Mouse (Mus musculus): ENCODE results near the gene Nfib. TPM values are rescaled to one million over a fixed set of nuclear protein-coding genes. Genes with fewer than 3 reads are reported as not detected.

The Nfib gene
- total and polyA plus RNA-seq, 2 experiments: 16.4 to 50.0 TPM

DNA sequence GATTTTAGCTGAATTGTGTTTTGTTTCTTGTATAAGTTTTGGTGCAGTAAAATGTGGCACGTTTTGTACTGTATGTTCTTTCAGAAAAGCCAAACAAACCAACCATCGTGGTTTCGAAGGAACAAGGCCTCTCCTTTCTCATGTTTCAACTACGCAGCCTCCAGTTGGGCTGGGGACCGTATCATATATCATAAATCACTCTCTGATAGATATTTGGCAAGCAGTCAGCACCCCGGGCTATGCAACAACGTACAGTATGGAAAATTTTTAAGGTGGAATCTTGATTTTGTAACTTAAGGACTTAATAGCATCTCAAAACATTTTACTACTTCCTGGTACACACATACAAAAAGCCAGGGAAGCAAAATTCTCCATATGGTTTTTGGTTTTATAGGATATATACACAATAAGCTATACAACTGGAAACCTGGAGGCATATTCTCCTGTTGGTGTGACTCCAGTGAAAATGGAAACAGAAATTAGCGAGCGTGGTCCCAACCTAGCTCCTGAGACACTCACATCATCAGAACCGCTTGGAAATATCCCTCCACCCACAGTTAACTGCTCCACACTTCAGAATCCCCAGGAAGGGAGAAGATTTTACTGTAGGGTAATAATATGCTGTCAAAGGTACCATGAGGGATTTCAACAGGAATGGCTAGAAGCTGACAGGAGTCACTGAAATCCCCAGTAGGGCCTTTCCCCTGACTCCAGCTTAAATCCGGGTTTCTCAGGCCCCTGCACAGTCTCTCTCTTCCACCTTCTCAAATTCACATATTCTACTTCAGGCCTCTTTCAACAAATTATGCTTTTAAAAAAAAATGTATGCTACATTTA is 455.8 kb downstream of the Nfib start:
- H3K4me1 ChIP-seq (ENCODE audit: control insufficient read depth, insufficient read depth, low read length): no peaks in the 10 kb centered on the region
- TF ChIP-seq CTCF (IDR thresholded peaks at IDR 0.05; ENCODE audit: low read depth, low read length): no peak
- no peak for TF ChIP-seq POLR2A (IDR thresholded peaks at IDR 0.05; ENCODE audit: extremely low read depth, insufficient read depth, low read length)
- no peaks in the 10 kb centered on the region for H3K36me3 ChIP-seq (ENCODE audit: control insufficient read depth, insufficient read depth, low read length)
- WGBS: 73% methylated on average over 11 of the region's 11 CpGs
- peaks cover 2% of the 10 kb centered on the region; the same call in 1 of the 2 replicates for H3K27me3 ChIP-seq (ENCODE audit: control insufficient read depth, insufficient read depth, low read length)
- H3K9ac ChIP-seq (ENCODE audit: low read depth, low read length): no peak overlapping the region
- no peak overlapping the region for H3K27ac ChIP-seq (replicated peaks; ENCODE audit: insufficient read depth, low read depth, low read length)
- no peak overlapping the region for H3K4me3 ChIP-seq (ENCODE audit: insufficient read depth, low read depth, low read length)
- no peaks in the 10 kb centered on the region for H3K79me2 ChIP-seq (ENCODE audit: control insufficient read depth, insufficient read depth, low read length)
- DNase-seq (ENCODE audit: extremely low read depth, low read depth, low spot score): no peak

DNA sequence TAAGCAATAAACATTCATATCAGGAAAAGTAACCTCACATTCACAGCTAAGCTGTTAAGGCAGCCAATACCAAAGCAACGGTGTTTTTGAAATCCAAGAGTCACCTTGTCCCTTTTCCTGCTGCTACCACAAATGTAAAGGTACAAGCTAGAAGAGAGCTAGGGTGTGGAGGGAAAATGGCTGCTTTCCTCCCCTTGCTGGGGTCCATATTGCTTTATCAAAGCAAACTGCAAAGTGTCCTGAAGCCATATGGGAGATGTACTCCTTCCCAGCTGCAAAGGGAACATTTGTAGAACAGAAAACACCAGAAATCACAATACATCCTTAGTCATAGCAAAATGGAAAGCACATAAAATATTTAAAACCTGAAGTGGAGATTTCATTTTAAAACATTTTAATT is 456.6 kb downstream of the Nfib start:
- H3K36me3 ChIP-seq (ENCODE audit: control insufficient read depth, insufficient read depth, low read length): no peaks in the 10 kb centered on the region
- H3K79me2 ChIP-seq (ENCODE audit: control insufficient read depth, insufficient read depth, low read length): no peaks in the 10 kb centered on the region
- peaks cover 2% of the 10 kb centered on the region; the same call in 1 of the 2 replicates for H3K27me3 ChIP-seq (ENCODE audit: control insufficient read depth, insufficient read depth, low read length)
- TF ChIP-seq POLR2A (IDR thresholded peaks at IDR 0.05; ENCODE audit: extremely low read depth, insufficient read depth, low read length): no peak
- no peak for TF ChIP-seq CTCF (IDR thresholded peaks at IDR 0.05; ENCODE audit: low read depth, low read length)
- DNase-seq (ENCODE audit: extremely low read depth, low read depth, low spot score): no peak
- no peak overlapping the region for H3K9ac ChIP-seq (ENCODE audit: low read depth, low read length)
- no peak overlapping the region for H3K27ac ChIP-seq (replicated peaks; ENCODE audit: insufficient read depth, low read depth, low read length)
- WGBS: 100% methylated on average over 1 of the region's 1 CpGs
- no peaks in the 10 kb centered on the region for H3K4me1 ChIP-seq (ENCODE audit: control insufficient read depth, insufficient read depth, low read length)
- H3K4me3 ChIP-seq (ENCODE audit: insufficient read depth, low read depth, low read length): no peak overlapping the region

DNA sequence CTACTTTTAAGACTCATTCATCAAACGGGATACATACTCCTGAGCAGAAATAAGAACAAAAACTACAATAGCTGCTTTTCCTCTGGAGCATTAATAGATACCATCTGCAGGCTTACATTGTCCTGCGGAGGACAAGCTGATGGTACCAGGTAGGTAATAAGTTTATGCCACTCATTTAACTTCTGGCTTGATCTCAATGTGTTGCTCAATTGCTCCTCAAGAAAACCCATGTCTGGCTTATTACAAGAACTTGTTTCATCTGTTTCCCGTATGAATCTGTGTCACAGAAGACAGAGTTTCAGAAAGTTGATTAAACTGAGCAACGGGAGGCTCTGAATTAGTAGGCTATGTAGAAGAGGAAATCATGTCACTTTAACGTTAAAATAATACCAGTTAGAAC is 457.5 kb downstream of the Nfib start:
- Histone ChIP-seq H3K27ac (replicated peaks; ENCODE audit: insufficient read depth, low read depth, low read length) (no peak overlapping the region), H3K9ac (ENCODE audit: low read depth, low read length) (no peak overlapping the region), H3K79me2 (ENCODE audit: control insufficient read depth, insufficient read depth, low read length) (no peaks in the 10 kb centered on the region), H3K36me3 (ENCODE audit: control insufficient read depth, insufficient read depth, low read length) (no peaks in the 10 kb centered on the region), H3K27me3 (ENCODE audit: control insufficient read depth, insufficient read depth, low read length) (peaks cover 2% of the 10 kb centered on the region; the same call in 1 of the 2 replicates), H3K4me3 (ENCODE audit: insufficient read depth, low read depth, low read length) (no peak overlapping the region), H3K4me1 (ENCODE audit: control insufficient read depth, insufficient read depth, low read length) (no peaks in the 10 kb centered on the region)
- 93% methylated on average over 5 of the region's 5 CpGs for WGBS
- no peak for TF ChIP-seq POLR2A (IDR thresholded peaks at IDR 0.05; ENCODE audit: extremely low read depth, insufficient read depth, low read length)
- TF ChIP-seq CTCF (IDR thresholded peaks at IDR 0.05; ENCODE audit: low read depth, low read length): no peak
- DNase-seq (ENCODE audit: extremely low read depth, low read depth, low spot score): no peak

DNA sequence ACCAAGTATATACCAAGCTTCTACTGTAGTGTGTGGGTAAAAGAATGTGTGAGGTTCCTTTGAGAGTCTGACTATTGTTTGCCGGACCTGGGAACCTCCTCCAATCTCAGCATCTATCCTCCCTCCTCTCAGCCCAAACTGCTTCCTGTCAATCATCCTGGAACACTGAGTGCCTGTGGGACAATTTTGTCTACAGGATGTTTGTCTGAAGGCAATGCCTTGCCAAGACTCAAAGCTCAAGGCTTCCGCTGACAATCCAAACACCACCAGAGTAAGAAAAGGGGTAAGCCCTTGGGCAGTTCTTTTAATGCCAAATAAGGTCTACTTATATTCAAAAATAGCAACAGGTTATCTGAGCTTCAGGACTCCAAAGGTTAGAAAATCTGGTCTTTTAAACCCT is 459.3 kb downstream of the Nfib start:
- TF ChIP-seq CTCF (IDR thresholded peaks at IDR 0.05; ENCODE audit: low read depth, low read length) (no peak), POLR2A (IDR thresholded peaks at IDR 0.05; ENCODE audit: extremely low read depth, insufficient read depth, low read length) (no peak)
- no peak overlapping the region for H3K27ac ChIP-seq (replicated peaks; ENCODE audit: insufficient read depth, low read depth, low read length)
- H3K4me1 ChIP-seq (ENCODE audit: control insufficient read depth, insufficient read depth, low read length): no peaks in the 10 kb centered on the region
- no peak overlapping the region for H3K9ac ChIP-seq (ENCODE audit: low read depth, low read length)
- H3K4me3 ChIP-seq (ENCODE audit: insufficient read depth, low read depth, low read length): no peak overlapping the region
- no peaks in the 10 kb centered on the region for H3K79me2 ChIP-seq (ENCODE audit: control insufficient read depth, insufficient read depth, low read length)
- WGBS: 64% methylated on average over 2 of the region's 2 CpGs
- H3K27me3 ChIP-seq (ENCODE audit: control insufficient read depth, insufficient read depth, low read length): no peaks in the 10 kb centered on the region
- DNase-seq (ENCODE audit: extremely low read depth, low read depth, low spot score): peak; percentile 11
- H3K36me3 ChIP-seq (ENCODE audit: control insufficient read depth, insufficient read depth, low read length): no peaks in the 10 kb centered on the region

Other genes with a start within 250 kb of the Nfib start
- gene Zdhhc21, start 154.2 kb upstream of the Nfib start, total RNA-seq (2014; rRNA removed): 6.2 and 6.4 TPM in 2 replicates
- gene Zdhhc21, start 154.2 kb upstream of the Nfib start, polyA plus RNA-seq (2012; rRNA removed): 1.5 and 2.6 TPM in 2 replicates
- gene Cer1, start 179.4 kb upstream of the Nfib start, total RNA-seq (2014; rRNA removed): not detected in 2 replicates
- not detected in 2 replicates for gene Cer1, start 179.4 kb upstream of the Nfib start, polyA plus RNA-seq (2012; rRNA removed)

All from liver, adult 2 months (tissue).